Mouse (Mus musculus): ENCODE results near the gene Klre1.

Klre1 gene

DNA sequence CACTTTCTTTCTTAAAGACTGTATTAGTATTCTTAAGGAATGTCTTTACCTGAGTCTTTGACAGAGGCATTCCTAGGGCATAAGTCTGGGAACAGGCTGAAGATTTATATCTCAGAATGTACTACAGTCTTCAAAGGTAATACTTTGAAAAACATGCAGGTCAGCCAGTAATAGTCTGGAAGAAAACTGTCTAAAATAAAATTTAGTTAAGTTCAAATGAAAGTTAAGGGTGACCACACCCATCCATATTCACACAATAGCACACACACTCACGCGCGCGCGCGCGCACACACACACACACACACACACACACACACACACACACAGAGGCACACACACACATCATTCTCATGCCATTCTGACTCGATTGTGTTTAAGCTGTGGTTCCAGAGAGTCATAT lies at the start of gene Klre1:
TSS of gene Klre1 (plus strand) at position 301 of the 400 bp plus-strand sequence.
- in situ Hi-C loops (cut with MboI) = loop anchor here (25.0 kb wide), 1 partner anchor 1710 kb away; the partner anchor contains the start of gene Magohb

GRCm38 (mm10) chr6:129529605-129530004 lies 48.1 kb upstream of the Klre1 start:
- in situ Hi-C loops (cut with MboI) = loop anchor here (10.0 kb wide), 1 partner anchor 145 kb away; the partner anchor contains the start of gene Clec12b

- in situ Hi-C loops (cut with MboI) = no loop called here
These were observed 47.4 kb upstream of the Klre1 start for GRCm38 (mm10) chr6:129530261-129530660.

DNA sequence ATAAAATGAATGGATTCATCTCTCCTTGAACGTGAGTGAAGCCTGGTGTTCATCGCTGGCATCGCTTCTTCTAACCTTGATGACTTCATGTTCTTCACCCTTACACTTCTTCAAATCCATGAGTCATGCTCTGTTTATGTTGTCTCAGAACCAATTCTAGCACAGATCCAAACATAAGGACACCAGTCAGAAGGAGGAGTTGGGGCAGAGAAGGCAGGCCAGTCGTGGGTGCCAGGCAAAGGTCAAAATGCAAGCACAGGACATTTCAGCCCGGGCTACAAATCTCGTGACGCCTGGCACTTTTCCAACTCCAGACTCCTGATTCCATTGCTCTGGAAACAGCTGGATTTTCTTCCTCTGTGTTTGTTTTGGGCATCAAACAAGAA lies 45.2 kb upstream of the Klre1 start:
- in situ Hi-C loops (cut with MboI) = no loop called here

- in situ Hi-C loops (cut with MboI) = no loop called here
These were observed 44.5 kb upstream of the Klre1 start, which contains the start of gene Gabarapl1 for GRCm38 (mm10) chr6:129532942-129533860. Gene Gabarapl1, plus strand, starts transcription at chr6:129533160.

- in situ Hi-C loops (cut with MboI) = no loop called here
These were observed 43.6 kb upstream of the Klre1 start for GRCm38 (mm10) chr6:129534057-129534456.

DNA sequence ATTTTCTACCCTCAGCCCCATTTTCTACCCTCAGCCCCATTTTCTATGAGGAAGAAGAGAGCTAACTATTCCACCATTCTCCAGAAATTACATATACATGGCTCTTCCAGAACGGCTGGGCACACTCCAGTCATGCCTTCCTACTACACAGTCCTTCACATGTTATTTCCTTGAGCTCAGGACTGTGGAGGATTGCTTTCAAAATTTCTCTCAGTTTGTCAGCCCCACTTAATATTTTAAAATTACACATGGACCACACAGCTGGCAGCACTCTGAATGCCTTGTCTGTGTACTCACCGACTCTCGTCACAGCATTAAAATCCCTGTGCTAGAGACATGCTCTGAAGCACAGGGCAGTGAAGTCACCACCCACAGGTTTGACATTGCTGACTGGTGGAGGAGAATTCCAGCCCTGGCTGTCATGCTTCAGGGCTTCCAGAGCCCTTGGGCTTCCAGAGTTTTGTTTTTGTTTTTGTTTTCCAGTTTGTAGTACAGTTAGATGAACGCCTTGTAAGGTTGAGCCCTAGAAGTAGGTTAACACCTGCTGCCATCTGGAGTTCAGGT lies 43.0 kb upstream of the Klre1 start:
- in situ Hi-C loops (cut with MboI) = no loop called here

DNA sequence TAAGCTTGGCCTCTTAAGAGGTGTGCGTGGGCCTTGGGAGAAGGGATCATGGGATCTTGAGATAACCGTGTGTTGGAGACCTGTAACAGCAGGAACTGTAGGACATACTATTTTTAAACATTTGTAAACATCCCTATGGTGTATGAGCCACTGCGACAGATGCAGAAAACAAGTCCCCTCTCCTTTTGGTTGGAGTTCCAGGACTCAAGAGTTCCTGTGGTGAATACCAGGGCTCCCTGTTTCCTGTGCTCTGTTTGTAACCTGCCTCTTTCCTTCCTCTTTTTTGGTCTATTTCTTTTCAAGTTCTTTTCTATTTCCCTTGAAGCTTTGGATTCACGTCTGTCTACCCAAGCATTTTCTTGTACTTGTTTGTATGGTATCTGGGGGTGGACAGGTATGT lies 42.0 kb upstream of the Klre1 start:
- in situ Hi-C loops (cut with MboI) = no loop called here

- in situ Hi-C loops (cut with MboI) = no loop called here
These were observed 39.1 kb upstream of the Klre1 start for GRCm38 (mm10) chr6:129538555-129538954.

DNA sequence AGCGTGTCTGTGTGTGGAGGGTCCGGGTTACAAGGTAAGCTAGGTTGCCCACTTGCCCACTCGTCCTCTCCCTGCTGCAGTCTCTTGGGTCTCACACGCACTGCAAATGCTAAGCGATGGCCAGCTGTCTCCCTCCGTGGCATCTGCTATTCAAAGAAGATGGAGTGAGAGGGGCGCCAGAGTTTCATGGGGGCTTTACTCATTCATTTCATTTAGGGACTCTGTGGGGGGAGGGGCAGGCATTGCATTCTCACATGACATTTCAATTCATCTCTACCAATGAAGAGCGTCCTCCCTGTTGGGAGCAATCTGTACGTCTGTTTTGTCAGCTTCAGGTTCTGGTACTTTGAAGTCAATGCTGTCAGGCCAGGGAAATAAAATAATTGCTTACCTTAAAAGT lies 35.8 kb upstream of the Klre1 start:
- in situ Hi-C loops (cut with MboI) = no loop called here

GRCm38 (mm10) chr6:129542540-129542939 lies 35.2 kb upstream of the Klre1 start:
- in situ Hi-C loops (cut with MboI) = no loop called here

GRCm38 (mm10) chr6:129543709-129544606 lies 33.7 kb upstream of the Klre1 start:
- in situ Hi-C loops (cut with MboI) = no loop called here

DNA sequence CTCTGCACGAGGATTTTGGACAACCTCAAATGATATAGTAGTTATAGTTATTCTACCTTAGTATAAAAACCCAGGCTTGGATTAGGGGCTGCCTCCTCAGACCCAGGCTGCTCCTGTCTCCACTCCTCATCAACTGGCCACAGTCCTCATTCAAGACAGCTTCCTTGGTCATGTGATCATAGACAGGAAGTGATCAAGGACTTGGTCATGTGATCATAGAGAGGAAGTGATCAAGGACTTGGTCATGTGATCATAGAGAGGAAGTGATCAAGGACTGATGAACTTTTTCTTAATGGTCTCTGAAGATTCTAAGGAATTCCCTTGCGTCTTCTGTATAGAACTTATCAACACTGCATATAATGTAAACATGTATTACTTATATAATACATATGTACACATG lies 30.4 kb upstream of the Klre1 start:
- in situ Hi-C loops (cut with MboI) = no loop called here

DNA sequence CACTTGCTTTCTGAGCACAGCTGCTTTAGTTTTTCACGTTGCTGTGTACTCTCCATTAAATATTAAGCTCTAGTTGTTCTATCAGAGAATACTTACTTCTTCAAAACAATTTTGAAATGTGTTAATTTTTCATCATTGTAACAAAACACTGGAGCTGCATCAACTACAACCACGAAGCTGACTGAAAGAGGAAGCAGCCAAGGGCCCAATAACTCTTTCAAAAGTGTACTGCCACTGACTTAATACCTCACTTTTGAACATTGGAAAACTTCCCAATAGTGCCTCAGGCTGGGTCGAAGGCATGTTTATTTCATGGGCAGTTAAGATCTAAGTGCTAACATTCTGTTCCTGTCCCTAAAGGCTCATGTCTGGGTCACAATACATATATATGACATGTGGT lies 29.7 kb upstream of the Klre1 start:
- in situ Hi-C loops (cut with MboI) = no loop called here

- in situ Hi-C loops (cut with MboI) = no loop called here
These were observed 20.2 kb upstream of the Klre1 start for GRCm38 (mm10) chr6:129557298-129558023.

- in situ Hi-C loops (cut with MboI) = no loop called here
These were observed 18.6 kb upstream of the Klre1 start for GRCm38 (mm10) chr6:129558946-129559640.

- in situ Hi-C loops (cut with MboI) = no loop called here
These were observed 18.1 kb upstream of the Klre1 start for GRCm38 (mm10) chr6:129559641-129560027.

DNA sequence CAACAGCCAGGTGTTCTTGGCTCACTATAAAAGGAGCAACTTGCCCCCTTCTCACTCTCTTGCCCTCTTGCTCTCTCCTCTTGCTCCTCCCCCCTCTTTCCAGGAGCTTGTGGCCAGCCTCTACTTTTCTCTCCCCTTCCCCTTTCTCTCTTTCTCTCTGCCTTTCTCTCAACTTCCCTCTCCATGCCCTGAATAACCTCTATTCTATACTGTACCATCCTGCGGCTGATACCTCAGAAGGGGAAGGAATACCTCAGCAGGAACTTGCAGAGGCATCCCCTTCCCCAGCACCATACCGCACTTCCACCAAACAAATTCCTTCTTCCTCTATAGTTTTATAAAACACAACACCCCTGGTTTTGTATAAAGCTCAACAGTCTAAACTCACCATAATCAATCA lies 12.4 kb upstream of the Klre1 start:
- in situ Hi-C loops (cut with MboI) = no loop called here

- in situ Hi-C loops (cut with MboI) = loop anchor here (25.0 kb wide), 1 partner anchor 1712 kb away; the partner anchor contains the start of gene Magohb
These were observed 2.4 kb upstream of the Klre1 start for GRCm38 (mm10) chr6:129575315-129575714.

- in situ Hi-C loops (cut with MboI) = loop anchor here (25.0 kb wide), 1 partner anchor 1706 kb away; the partner anchor contains the start of gene Magohb
These were observed 3.6 kb downstream of the Klre1 start for GRCm38 (mm10) chr6:129581274-129581673.

GRCm38 (mm10) chr6:129581896-129582295 lies 4.2 kb downstream of the Klre1 start:
- in situ Hi-C loops (cut with MboI) = loop anchor here (25.0 kb wide), 1 partner anchor 1705 kb away; the partner anchor contains the start of gene Magohb

Measured in mature B cell (primary cell).